Mouse (Mus musculus) spleen, adult 2 months (tissue): ENCODE data around the gene Tnik.

Experiments used
- CTCF ChIP-seq: fragments of 200-500 bp; IDR thresholded peaks from 2 replicates; pipeline ENCODE4 v1.5.1; 2011; ENCODE audit warnings: mild to moderate bottlenecking, inconsistent platforms; ENCODE audit not compliant: insufficient read depth, insufficient read length, insufficient replicate concordance; ENCODE audit errors: extremely low read depth
- POLR2A ChIP-seq: fragments of 200-500 bp; IDR thresholded peaks from 2 replicates; pipeline ENCODE4 v1.6.1; 2011; ENCODE audit warnings: low read depth, low read length, inconsistent platforms

DNA sequence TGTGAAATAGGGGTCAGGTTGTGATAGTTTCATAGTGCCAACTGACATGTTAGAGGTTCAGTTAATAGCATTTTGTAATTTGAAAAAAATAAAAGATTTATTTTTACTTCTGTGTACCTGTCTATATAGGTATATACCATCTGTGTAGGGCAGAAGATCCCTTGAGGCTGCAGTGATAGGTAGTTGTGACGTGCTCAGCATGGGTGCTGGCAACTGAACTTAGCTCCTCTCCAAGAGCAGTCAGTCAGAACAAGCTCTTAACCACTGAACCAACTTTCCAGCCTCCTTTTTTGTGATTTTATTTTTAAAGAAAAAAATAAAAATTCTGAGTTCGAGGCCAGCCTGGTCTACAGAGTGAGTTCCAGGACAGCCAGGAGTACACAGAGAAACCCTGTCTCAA lies 51.4 kb downstream of the Tnik start:
- TF ChIP-seq CTCF (no peak), POLR2A (no peak)
